In genomic region chr5:21030226-21030625, GRCm38 (mm10) we compare ENCODE assay signal across 13 mouse cellular contexts. TPM values are rescaled to one million over a fixed set of nuclear protein-coding genes. Genes with fewer than 3 reads are reported as not detected.
DNase-seq lines count a peak whose midpoint lies in the region.
"Had no signal": no experiment of that assay in that cellular context is flagged by ENCODE, and none has a peak within 500 bp of the region (broad histone marks: within the 10 kb centered on the region; RNA-seq: fewer than 3 reads in every experiment).

No protein-coding gene starts in this region.

- H3K79me2 ChIP-seq in macrophage (ENCODE audit: inconsistent target), result peaks cover 96% of the 10 kb centered on the region

- peak overlapping the region; percentile 87 for H3K27ac ChIP-seq in macrophage
- H3K27ac ChIP-seq: embryonic facial prominence, embryonic 12.5 days had no signal

- no peak overlapping the region for H3K4me3 ChIP-seq in macrophage (ENCODE audit: inconsistent target)
- H3K4me3 ChIP-seq: embryonic facial prominence, embryonic 12.5 days had no signal

- H3K36me3 ChIP-seq in macrophage (ENCODE audit: inconsistent target), result peaks cover 4% of the 10 kb centered on the region; the same call in 1 of the 2 replicates

- intact Hi-C loops in left cerebral cortex, postnatal 4 days (cut with DNase I), result no loop called here

- peak; percentile 29 for DNase-seq in kidney, adult 9 months
- no peak for DNase-seq in kidney, adult 18-20 months
- DNase-seq in 3134 (ENCODE audit: extremely low read depth, insufficient read length, low spot score), result peak; percentile 31
- peak; percentile 58 for DNase-seq in Muller cell, postnatal 12 days (ENCODE audit: inconsistent ontology term)
- no peak for DNase-seq in left cerebral cortex, postnatal 4 days
- no peak for DNase-seq in ovary, adult 18-20 months (ENCODE audit: low spot score)
- DNase-seq in gastrocnemius, adult 8-10 months (ENCODE audit: low spot score in 2 of 2), result no peak
- DNase-seq: cerebellum, adult 18-20 months; forebrain, postnatal 0 days; heart, postnatal 4 days; thymus, postnatal 14 days had no signal

RNA-seq across cellular contexts. Expression of gene Ptpn12, which starts 25.5 kb away (rescaled TPM):
- total RNA-seq in macrophage (2018; cell fraction: chromatin; rRNA removed), result 100 to 1,000 TPM in 13 of 26 experiments, 10 to 100 TPM in 13; 41.7 to 403 (median 99.6) TPM
- total RNA-seq in macrophage (2018; cell fraction: cytosol; rRNA removed), result 100 to 1,000 TPM in 2 of 26 experiments, 10 to 100 TPM in 24; 28.4 to 126 (median 45.4) TPM
- total RNA-seq in macrophage (2018; cell fraction: nucleus; rRNA removed), result 100 to 1,000 TPM in 9 of 26 experiments, 10 to 100 TPM in 17; 36.4 to 196 (median 70.5) TPM
- polyA plus RNA-seq in macrophage (2018), result 43.2 to 77.5 TPM (median 55.5 TPM) in 3 replicates
- total RNA-seq in left cerebral cortex, postnatal 4 days (2021), result 10 to 100 TPM; 51.7 to 60.8 TPM
- 10 to 100 TPM in 3 of 4 experiments, 1 to 10 TPM in 1; 8.3 to 15.7 (median 12.5) TPM for total RNA-seq in gastrocnemius, adult 8-10 months (2022)

Comparison
In these comparisons a context has a peak if more than half of its experiments do, and no peak if none do; other contexts are left out.
1. DNase-seq: peak in kidney, adult 9 months (single experiment), 3134 (single experiment) and Muller cell, postnatal 12 days (single experiment); none in kidney, adult 18-20 months (single experiment), left cerebral cortex, postnatal 4 days (single experiment), ovary, adult 18-20 months (single experiment) and gastrocnemius, adult 8-10 months (0 of 2).